Mouse (Mus musculus) heart, postnatal 14 days (tissue): ENCODE measurements around the gene Sox12. TPM values are rescaled to one million over a fixed set of nuclear protein-coding genes. Genes with fewer than 3 reads are reported as not detected.

Experiments used
- DNase-seq, 2 experiments: peaks; one replicate each; pipeline ENCODE4 v3.0.0; 2021 to 2022
- intact Hi-C: fragments of 180-260 bp; cut with DNase I; formaldehyde crosslinking; loops from one replicate; pipeline ENCODE4 v1.15.1; 2025
- total RNA-seq, 2 experiments: library from RNA; stranded (reverse); gene quantifications; 2 replicates each; pipeline ENCODE4 v1.2.3; 2021

Sox12 gene
- total RNA-seq, 2 experiments from 2014 or later: 14.4 to 15.5 TPM

- peak; percentile 87 to 90 for DNase-seq
- intact Hi-C loops: no loop called here
These were observed 13.1 kb upstream of the Sox12 start for GRCm38 (mm10) chr2:152410971-152411371.

- intact Hi-C loops: no loop called here
These were observed 11.9 kb upstream of the Sox12 start for GRCm38 (mm10) chr2:152409781-152410180.

GRCm38 (mm10) chr2:152406126-152406525 lies 8.3 kb upstream of the Sox12 start:
- intact Hi-C loops: no loop called here
- peak; percentile 93 to 95 for DNase-seq

More at GRCm38 (mm10) chr2:152409781-152410180, 11.9 kb upstream of the Sox12 start:
- no peak for DNase-seq

DNA sequence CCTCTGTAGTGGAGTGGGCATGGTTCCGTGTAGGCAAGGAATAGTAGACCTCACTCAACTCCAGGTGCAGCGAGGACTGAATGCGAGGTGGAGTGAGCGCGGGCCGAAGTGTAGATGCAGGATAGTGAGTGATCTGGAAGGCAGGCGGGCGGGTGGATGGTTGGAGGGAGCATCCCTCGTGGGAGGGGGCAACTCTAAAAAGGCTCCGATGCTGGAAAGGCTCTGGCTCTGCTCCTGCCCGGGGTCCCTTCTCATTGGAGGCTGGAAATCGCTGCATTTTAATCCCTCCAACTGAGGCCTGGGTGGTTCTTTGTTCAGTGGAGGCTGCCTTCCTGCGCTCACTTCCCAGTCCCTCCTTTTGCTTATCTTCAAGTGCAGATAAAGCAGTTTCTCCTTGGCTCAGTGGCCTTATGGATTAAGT lies 1.3 kb upstream of the Sox12 start:
- DNase-seq: no peak
- intact Hi-C loops: no loop called here

DNA sequence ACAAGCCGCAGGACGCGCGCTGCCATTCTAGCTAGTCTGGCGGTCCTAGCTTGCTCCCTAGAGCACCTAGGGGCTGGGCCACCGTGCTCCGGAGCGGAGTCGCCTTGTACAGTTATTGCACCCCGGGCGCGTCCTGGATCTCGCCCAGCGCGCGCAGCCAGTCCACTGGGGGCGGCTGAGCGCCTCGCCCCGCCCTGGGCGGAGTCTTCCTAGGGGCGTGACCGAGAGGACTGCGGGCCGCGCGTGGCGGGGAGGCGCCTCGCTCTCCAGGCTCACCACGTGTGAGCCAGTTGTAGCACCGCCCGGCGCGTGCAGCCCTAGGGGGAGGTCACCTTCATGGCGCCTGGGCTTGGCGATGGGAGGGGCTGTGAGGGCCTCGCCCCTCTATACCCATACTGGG lies 828 bp upstream of the Sox12 start:
- intact Hi-C loops: no loop called here

DNA sequence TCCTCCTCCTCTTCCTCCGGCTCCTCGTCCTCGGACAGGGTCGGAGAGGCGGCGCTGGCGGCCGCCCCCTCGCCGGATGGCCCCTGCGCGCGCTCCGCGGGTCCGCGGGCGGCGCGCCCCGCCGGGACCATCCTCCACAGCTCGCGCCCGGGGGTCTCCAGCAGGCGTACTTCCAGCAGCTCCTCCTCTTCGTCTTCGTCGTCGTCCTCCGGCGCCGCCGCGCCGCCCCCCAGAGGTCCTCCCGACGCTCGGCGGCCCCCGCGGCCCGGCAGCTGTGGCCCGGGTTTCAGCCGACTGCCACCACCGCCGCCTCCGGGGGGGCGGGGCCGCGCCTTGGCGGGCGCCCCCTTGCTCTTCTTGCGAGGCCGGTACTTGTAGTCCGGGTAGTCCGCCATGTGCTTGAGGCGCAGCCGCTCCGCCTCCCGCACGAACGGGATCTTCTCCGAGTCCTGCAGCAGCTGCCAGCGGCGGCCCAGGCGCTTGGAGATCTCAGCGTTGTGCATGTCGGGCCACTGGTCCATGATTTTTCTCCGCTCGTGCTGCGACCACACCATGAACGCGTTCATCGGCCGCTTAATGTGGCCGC lies 766 bp downstream of the Sox12 start:
- DNase-seq: peak; percentile 88 to 89
- intact Hi-C loops: loop anchor here (1.0 kb wide), 1 partner anchor 17 kb away; no protein-coding TSS in a partner anchor

More for the DNA sequence above, 828 bp upstream of the Sox12 start:
- peak; percentile 97 to 98 for DNase-seq

- DNase-seq: peak; percentile 83 to 89
- intact Hi-C loops: loop anchor here (1.0 kb wide), 1 partner anchor 18 kb away; no protein-coding TSS in a partner anchor
These were observed 1.5 kb downstream of the Sox12 start for GRCm38 (mm10) chr2:152396110-152397003.

GRCm38 (mm10) chr2:152395271-152395920 lies 2.5 kb downstream of the Sox12 start:
- intact Hi-C loops: no loop called here
- DNase-seq: no peak

DNA sequence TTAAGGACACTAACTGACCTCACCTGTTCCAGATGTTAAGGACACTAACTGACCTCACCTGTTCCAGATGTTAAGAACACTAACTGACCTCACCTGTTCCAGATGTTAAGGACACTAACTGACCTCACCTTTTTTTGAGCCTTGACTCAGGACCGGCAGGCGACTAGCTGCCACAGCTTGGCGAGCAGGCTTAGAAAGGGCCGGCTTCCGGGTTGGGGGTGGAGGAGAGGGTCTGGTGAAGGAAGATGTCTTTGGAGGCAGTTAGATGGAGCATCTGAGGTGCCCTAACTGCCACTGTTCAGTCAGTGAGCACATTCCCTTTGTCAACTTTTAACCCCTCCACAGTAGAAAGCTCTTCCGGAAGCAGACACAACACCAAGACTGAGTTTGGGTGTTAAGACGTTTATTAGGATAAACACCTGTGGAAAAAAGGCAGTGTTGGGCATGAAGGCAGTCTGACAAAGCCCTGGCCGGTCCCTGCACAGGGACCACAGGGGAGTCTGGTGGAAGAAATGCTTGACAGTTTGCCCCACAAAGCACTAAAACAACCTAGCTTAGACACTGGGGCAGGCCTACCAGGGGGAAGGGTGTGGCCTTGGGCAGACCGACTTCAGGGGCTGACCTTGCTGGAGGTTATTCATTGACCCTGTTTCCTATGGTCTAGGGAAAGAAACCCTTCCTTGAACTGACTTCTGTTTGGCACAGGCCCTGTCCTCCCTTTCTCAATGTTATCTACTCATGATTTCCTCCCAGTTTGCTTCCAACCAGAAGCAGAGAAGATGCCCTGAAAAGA lies 4.4 kb downstream of the Sox12 start:
- intact Hi-C loops: no loop called here
- no peak for DNase-seq

- peak in 1 of 2 experiments; percentile 58 for DNase-seq
- intact Hi-C loops: loop anchor here (1.0 kb wide), 1 partner anchor 45 kb away; no protein-coding TSS in a partner anchor
These were observed 5.1 kb downstream of the Sox12 start for GRCm38 (mm10) chr2:152392786-152393185.

DNA sequence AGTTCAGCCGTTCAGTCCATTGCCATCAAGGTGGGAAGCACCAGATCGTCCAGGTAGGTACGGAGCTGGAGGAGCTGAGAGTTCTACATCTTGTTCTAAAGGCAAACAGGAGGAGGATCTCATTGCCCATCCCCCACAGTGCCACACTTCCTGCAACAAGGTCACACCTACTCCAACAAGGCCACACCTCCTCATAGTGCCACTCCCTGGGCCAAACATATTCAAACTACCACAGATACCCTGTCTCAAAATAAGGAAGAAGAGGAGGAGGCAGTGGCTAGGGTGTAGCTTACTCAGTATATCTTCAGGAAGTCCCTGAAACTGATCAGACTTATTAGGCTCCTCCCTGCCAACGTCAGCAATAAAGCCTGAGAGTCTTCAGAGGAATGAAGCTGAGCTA lies 13.7 kb downstream of the Sox12 start:
- no peak for DNase-seq
- intact Hi-C loops: no loop called here

DNA sequence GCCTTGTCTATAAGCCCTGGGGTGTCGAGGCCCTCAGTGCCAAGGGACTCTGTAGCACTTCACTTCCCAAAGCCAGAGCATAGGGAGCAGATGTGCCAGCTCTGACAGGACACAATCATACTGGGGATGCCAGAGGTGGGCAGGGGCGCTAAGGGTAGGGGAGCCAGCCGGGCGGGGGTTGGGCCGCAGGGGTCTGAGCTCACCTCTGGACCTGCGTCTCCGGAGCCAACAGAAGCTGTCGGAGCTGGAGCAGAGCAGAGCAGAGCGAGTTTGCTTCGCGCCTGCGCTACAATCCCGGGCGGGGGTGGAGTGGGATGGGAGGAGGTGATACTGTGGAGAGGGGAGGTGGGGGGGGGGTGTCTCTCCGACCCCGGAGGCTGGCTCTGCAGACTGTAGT lies 21.5 kb downstream of the Sox12 start, which contains the start of gene Nrsn2:
Nrsn2 (minus strand) TSS at position 294 of the 397 bp plus-strand sequence.
- intact Hi-C loops: no loop called here
- no peak for DNase-seq

DNA sequence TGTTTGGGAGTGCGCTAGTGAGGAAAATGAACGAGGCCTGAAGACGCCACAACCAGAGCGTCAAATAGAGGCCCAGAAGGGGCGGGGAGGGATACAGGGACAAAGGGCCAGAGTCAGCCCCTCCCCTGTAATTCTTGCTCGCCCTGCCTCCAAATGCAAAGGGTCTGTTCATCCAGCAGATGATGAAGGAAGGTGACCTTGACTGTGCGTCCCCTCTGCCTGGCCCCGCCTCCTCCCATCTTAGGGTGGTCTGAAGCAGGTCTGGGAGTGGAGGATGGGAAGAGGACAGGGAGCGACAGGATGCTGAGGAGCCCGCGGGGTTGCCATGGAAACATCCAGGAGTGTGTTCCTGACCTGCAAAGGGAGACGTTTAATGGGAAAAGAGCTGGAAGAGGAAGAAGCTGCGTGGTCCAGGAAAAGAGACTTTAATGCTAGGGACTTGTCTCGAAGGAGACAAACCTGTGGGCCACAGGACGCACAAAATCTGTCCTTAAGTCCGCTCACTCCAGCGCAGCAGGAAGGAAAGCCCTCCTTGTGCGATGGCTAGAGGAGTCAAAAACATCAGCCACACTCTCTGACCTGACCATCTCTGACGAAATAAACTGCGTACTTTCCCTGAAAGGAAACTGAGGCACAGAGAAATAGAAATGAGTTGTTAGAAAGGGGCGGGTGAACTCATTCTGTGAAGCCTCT lies 22.1 kb downstream of the Sox12 start:
- intact Hi-C loops: no loop called here
- no peak for DNase-seq

DNA sequence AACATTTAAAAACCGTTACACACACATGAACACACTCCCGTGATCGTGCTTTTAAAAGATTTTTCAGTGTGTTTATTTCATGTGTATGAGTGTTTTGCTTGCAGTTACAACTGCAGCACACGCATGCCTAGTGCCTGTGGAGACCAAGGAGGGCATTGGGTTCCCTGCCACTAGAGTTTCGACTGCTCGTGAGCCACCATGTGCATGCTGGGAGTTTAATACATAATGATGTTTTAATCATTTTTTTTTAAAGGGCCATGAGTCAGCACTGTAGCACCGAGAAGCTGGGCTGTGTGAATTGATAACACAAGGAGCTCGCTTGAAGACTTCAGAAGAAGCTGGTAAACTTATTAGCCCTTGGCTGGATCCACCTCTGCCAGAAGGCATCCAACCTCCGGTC lies 24.3 kb downstream of the Sox12 start:
- intact Hi-C loops: no loop called here
- no peak for DNase-seq

- intact Hi-C loops: no loop called here
- DNase-seq: no peak
These were observed 25.2 kb downstream of the Sox12 start for GRCm38 (mm10) chr2:152372661-152373060.

GRCm38 (mm10) chr2:152372104-152372503 lies 25.8 kb downstream of the Sox12 start:
- intact Hi-C loops: no loop called here
- no peak for DNase-seq

DNA sequence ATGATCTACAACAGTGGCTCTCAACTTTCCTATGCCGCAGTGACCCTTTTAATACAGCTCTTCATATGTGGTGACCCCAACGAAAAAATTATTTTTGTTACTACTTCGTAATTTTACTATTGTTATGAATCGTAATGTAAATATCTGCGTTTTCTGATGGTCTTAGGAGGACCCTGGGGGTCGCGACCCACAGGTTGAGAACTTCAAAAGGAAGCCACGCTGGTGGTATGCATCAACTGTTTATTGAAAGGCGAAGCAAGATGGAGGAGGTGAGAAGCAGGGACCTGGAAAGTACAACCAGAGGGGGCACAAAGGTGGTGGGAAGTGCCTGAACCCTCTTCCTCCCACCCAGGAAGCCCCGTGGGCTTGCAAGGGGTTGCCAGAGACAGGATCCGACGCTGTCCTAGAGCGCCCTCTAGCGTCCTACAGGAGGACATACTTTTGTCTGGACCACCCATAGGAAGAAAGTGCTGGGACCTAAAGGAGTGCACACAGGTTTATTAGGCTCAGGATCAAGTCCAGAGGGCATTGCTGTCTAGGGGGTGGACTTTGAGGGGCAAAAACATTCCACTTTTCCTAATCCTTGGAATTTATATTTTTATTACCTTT lies 29.2 kb downstream of the Sox12 start:
- intact Hi-C loops: loop anchor here (2.0 to 5.0 kb wide), 5 partner anchors 36 to 340 kb away; partner anchors contain the start of genes Rbck1 and Srxn1
- peak; percentile 64 to 75 for DNase-seq

- intact Hi-C loops: loop anchor here (2.0 to 5.0 kb wide), 5 partner anchors 36 to 339 kb away; partner anchors contain the start of genes Rbck1 and Srxn1
- DNase-seq: no peak
These were observed 29.9 kb downstream of the Sox12 start for GRCm38 (mm10) chr2:152367917-152368316.
